Mouse (Mus musculus): ENCODE measurements around the gene Htr2c. TPM values are rescaled to one million over a fixed set of nuclear protein-coding genes. Genes with fewer than 3 reads are reported as not detected.

Htr2c gene
- polyA plus RNA-seq, 1 experiment from 2014 or later: 0.08 TPM

- DNase-seq (ENCODE audit: low spot score): no peak
- WGBS: 17% methylated on average over 10 of the region's 10 CpGs
These were observed 2.4 kb upstream of the Htr2c start for GRCm38 (mm10) chrX:146959960-146960359.

DNA sequence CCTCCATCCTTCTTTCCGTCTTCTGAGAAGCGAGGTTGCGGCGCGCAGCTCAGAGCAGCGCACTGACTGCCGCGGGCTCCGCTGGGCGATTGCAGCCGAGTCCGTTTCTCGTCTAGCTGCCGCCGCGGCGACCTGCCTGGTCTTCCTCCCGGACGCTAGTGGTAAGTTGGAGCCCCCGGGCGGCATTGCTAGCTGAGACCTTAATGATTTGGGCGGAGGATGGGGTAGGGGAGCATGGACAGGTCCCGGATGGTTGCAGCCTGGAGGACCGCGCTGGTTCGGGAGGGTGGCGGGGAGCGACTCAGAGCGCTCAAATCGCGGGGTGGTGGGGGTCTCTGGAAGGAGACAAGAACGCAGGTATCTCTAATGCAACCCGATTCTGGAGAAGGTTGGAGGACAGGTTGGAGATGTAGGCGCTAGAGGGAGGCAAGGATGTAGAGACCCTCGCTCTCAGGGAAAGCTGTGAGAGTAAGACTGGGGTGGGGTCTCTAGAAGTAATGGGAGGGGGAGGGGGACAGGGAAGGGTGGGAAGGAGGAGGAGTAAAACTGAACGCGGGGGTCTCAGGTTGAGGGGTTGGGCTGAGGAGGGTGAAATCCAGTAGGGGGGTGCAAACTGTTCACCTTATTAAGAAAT is 718 bp downstream of the Htr2c start:
- H3K4me2 ChIP-seq (replicated peaks; ENCODE audit: low read depth): peak overlapping the region; percentile 32; the same call in 1 of the 2 replicates
- no peak overlapping the region for H3K27ac ChIP-seq (replicated peaks)
- no peak overlapping the region for H3K9ac ChIP-seq (ENCODE audit: low read length)
- no peaks in the 10 kb centered on the region for H3K4me1 ChIP-seq (replicated peaks; ENCODE audit: control insufficient read depth, insufficient read depth)
- ATAC-seq (ENCODE audit: low FRiP score, low TSS enrichment): no peak
- peak; percentile 10 for DNase-seq (ENCODE audit: low spot score)
- no peak overlapping the region for H3K4me3 ChIP-seq (ENCODE audit: low read depth, low read length)
- no peaks in the 10 kb centered on the region for H3K9me3 ChIP-seq (ENCODE audit: control insufficient read depth, low read length)
- TF ChIP-seq CTCF (IDR thresholded peaks at IDR 0.05; ENCODE audit: low read depth) (no peak), EP300 (optimal IDR thresholded peaks at IDR 0.05) (no peak)
- WGBS: 15% methylated on average over 30 of the region's 37 CpGs
- no peaks in the 10 kb centered on the region for H3K36me3 ChIP-seq (ENCODE audit: control insufficient read depth, insufficient read depth, low read length)
- no peaks in the 10 kb centered on the region for H3K27me3 ChIP-seq (ENCODE audit: control insufficient read depth, insufficient read depth, low read length)

More at GRCm38 (mm10) chrX:146959960-146960359, 2.4 kb upstream of the Htr2c start:
- H3K9me3 ChIP-seq (ENCODE audit: control insufficient read depth, low read length): no peaks in the 10 kb centered on the region
- H3K27me3 ChIP-seq (ENCODE audit: control insufficient read depth, insufficient read depth, low read length): no peaks in the 10 kb centered on the region
- no peak overlapping the region for H3K9ac ChIP-seq (ENCODE audit: low read length)
- H3K27ac ChIP-seq (replicated peaks): no peak overlapping the region
- H3K4me1 ChIP-seq (replicated peaks; ENCODE audit: control insufficient read depth, insufficient read depth): no peaks in the 10 kb centered on the region
- ATAC-seq (ENCODE audit: low FRiP score, low TSS enrichment): no peak
- no peaks in the 10 kb centered on the region for H3K36me3 ChIP-seq (ENCODE audit: control insufficient read depth, insufficient read depth, low read length)
- H3K4me2 ChIP-seq (replicated peaks; ENCODE audit: low read depth): no peak overlapping the region
- no peak for TF ChIP-seq EP300 (optimal IDR thresholded peaks at IDR 0.05)
- TF ChIP-seq CTCF (IDR thresholded peaks at IDR 0.05; ENCODE audit: low read depth): no peak
- no peak overlapping the region for H3K4me3 ChIP-seq (ENCODE audit: low read depth, low read length)

DNA sequence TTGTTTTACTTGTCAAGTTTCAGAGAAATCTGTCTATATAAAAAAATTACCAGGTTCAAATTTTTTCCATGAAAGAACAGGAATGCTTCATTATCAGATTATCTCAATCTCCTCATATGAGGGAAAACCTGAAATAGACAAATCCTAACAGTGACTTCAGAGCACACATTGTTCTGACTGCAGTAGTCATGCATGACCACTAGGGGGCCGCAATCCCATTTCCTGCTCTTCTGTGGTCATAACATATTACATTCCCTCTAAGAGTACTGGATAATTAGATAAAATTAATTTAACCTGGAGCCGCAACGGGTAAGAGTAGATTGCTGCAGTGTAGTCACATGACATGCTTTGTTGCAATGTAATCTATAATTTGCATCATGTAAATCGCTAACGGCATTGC is 17.6 kb downstream of the Htr2c start:
- Histone ChIP-seq H3K4me2 (replicated peaks; ENCODE audit: low read depth) (no peak overlapping the region), H3K36me3 (ENCODE audit: control insufficient read depth, insufficient read depth, low read length) (no peaks in the 10 kb centered on the region), H3K4me3 (ENCODE audit: low read depth, low read length) (no peak overlapping the region), H3K9me3 (ENCODE audit: control insufficient read depth, low read length) (no peaks in the 10 kb centered on the region), H3K4me1 (replicated peaks; ENCODE audit: control insufficient read depth, insufficient read depth) (no peaks in the 10 kb centered on the region), H3K27me3 (ENCODE audit: control insufficient read depth, insufficient read depth, low read length) (no peaks in the 10 kb centered on the region), H3K9ac (ENCODE audit: low read length) (no peak overlapping the region), H3K27ac (replicated peaks) (no peak overlapping the region)
- ATAC-seq (ENCODE audit: low FRiP score, low TSS enrichment) (no peak), DNase-seq (ENCODE audit: low spot score) (no peak)
- TF ChIP-seq CTCF (IDR thresholded peaks at IDR 0.05; ENCODE audit: low read depth) (peak; percentile 70), EP300 (optimal IDR thresholded peaks at IDR 0.05) (no peak)
- 59% methylated on average over 5 of the region's 5 CpGs for WGBS

DNA sequence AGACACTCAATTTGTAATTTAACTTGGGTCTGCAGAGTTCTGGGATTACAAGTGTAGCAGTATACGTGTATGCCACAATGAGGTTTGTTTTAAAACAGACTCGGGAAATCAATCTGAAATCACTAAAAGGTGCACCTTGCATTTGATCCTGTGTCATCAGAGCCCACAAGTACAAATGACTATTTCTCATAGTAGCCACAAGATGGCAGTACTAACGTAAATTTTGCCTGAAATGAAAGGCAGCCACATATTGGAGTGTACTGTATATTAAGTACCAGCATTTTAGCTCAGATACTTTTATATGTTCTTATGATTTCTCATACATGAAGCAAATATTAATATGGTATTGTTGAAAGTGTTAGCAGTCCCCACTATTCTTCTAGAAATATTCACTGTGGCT is 93.4 kb downstream of the Htr2c start:
- Histone ChIP-seq H3K4me2 (replicated peaks; ENCODE audit: low read depth) (no peak overlapping the region), H3K27ac (replicated peaks) (no peak overlapping the region), H3K4me3 (ENCODE audit: low read depth, low read length) (no peak overlapping the region), H3K27me3 (ENCODE audit: control insufficient read depth, insufficient read depth, low read length) (no peaks in the 10 kb centered on the region), H3K4me1 (replicated peaks; ENCODE audit: control insufficient read depth, insufficient read depth) (no peaks in the 10 kb centered on the region), H3K9ac (ENCODE audit: low read length) (no peak overlapping the region), H3K36me3 (ENCODE audit: control insufficient read depth, insufficient read depth, low read length) (no peaks in the 10 kb centered on the region), H3K9me3 (ENCODE audit: control insufficient read depth, low read length) (no peaks in the 10 kb centered on the region)
- no peak for DNase-seq (ENCODE audit: low spot score)
- WGBS: 16% methylated on average over 3 of the region's 3 CpGs
- TF ChIP-seq CTCF (IDR thresholded peaks at IDR 0.05; ENCODE audit: low read depth) (peak; percentile 62), EP300 (optimal IDR thresholded peaks at IDR 0.05) (no peak)
- no peak for ATAC-seq (ENCODE audit: low FRiP score, low TSS enrichment)

DNA sequence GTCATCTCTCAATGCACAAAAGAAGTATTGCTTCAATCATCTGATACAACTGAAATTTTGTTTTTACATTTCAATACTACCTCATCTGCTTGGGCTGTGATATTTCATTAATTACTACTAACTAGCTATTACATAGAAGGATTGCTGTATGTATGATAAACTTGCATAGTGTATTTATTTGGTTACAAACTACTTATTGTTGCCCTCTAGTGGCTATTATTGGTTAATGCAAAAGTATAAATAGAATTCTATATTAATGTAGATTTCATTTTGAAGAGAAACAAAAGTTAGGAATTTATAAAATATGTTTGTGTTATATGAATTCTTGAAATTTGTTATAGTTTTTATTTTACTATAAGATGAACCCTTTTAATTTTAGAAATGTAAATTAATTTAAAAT is 109.3 kb downstream of the Htr2c start:
- Histone ChIP-seq H3K4me2 (replicated peaks; ENCODE audit: low read depth) (no peak overlapping the region), H3K36me3 (ENCODE audit: control insufficient read depth, insufficient read depth, low read length) (no peaks in the 10 kb centered on the region), H3K9ac (ENCODE audit: low read length) (no peak overlapping the region), H3K4me3 (ENCODE audit: low read depth, low read length) (no peak overlapping the region), H3K27me3 (ENCODE audit: control insufficient read depth, insufficient read depth, low read length) (no peaks in the 10 kb centered on the region), H3K27ac (replicated peaks) (no peak overlapping the region), H3K4me1 (replicated peaks; ENCODE audit: control insufficient read depth, insufficient read depth) (no peaks in the 10 kb centered on the region), H3K9me3 (ENCODE audit: control insufficient read depth, low read length) (no peaks in the 10 kb centered on the region)
- ATAC-seq (ENCODE audit: low FRiP score, low TSS enrichment) (no peak), DNase-seq (ENCODE audit: low spot score) (no peak)
- peak; percentile 53 for TF ChIP-seq CTCF (IDR thresholded peaks at IDR 0.05; ENCODE audit: low read depth)
- no peak for TF ChIP-seq EP300 (optimal IDR thresholded peaks at IDR 0.05)

GRCm38 (mm10) chrX:147119155-147119554 is 156.8 kb downstream of the Htr2c start:
- H3K27ac ChIP-seq (replicated peaks): no peak overlapping the region
- no peak for ATAC-seq (ENCODE audit: low FRiP score, low TSS enrichment)
- H3K27me3 ChIP-seq (ENCODE audit: control insufficient read depth, insufficient read depth, low read length): no peaks in the 10 kb centered on the region
- H3K9me3 ChIP-seq (ENCODE audit: control insufficient read depth, low read length): no peaks in the 10 kb centered on the region
- H3K36me3 ChIP-seq (ENCODE audit: control insufficient read depth, insufficient read depth, low read length): no peaks in the 10 kb centered on the region
- DNase-seq (ENCODE audit: low spot score): no peak
- no peak overlapping the region for H3K4me2 ChIP-seq (replicated peaks; ENCODE audit: low read depth)
- WGBS: 44% methylated on average over 1 of the region's 1 CpGs
- H3K9ac ChIP-seq (ENCODE audit: low read length): no peak overlapping the region
- H3K4me3 ChIP-seq (ENCODE audit: low read depth, low read length): no peak overlapping the region
- TF ChIP-seq CTCF (IDR thresholded peaks at IDR 0.05; ENCODE audit: low read depth): peak; percentile 51
- TF ChIP-seq EP300 (optimal IDR thresholded peaks at IDR 0.05): no peak
- H3K4me1 ChIP-seq (replicated peaks; ENCODE audit: control insufficient read depth, insufficient read depth): no peaks in the 10 kb centered on the region

Measured in stomach, postnatal 0 days (tissue).